Mouse (Mus musculus): ENCODE results near the gene Gm17660. TPM values are rescaled to one million over a fixed set of nuclear protein-coding genes. Genes with fewer than 3 reads are reported as not detected.

Gm17660 gene
- polyA plus RNA-seq, 1 experiment from 2014 or later = not detected

DNA sequence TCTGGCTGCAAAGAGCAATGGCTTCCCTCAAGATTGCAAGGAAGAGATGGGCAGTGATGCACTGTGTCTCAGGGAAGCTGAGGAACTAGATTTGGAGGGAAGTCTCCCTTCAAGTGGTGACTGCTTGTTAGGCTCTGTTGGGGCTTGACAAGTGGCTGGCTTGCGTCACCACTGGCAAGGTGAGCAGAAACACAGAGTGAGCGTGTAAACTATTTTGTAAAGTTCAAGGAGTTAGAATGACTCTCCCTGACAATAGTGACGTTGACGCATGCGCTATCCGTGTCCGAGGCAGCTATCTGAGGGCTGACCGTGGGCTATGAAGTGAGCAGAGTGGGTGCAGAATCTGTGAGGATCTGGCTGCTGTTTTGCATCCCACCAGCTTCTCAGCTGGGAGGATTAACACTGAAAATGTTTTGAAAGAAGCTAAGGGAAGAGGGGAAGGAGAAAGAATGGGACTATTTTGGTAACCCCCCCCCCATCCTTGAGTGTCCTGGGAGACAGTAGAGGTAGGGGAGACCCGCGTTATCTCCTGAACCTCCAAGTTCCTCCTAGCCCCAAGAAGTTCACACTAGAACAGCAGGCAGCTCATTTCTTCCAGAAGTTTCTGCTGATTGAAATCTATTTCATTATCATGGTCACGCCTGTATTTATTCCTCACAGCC lies 18.1 kb upstream of the Gm17660 start:
- H3K4me2 ChIP-seq (ENCODE audit: low read depth, low read length) = peak overlapping the region; percentile 27; the same call in 1 of the 2 replicates
- 32% methylated on average over 11 of the region's 11 CpGs for WGBS

DNA sequence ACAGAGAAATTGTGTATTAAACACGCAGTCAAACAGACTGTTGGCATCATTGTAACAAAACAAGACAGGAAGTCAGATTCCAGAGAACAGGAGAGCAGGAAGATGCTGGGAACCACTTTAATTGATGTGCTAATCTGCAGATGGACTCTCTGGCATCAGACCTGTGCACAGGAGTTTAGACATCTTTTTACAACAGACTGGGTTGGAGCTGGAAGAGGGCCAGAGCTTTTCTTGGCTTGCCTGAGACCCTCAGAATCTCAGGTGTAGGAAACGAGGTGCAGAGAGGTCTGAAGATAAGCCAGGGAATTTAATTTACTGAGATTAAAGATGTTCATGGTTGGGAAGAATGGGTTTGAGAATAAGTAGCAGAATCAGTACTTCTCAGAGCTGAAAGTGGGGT lies 12.3 kb upstream of the Gm17660 start:
- H3K9ac ChIP-seq (ENCODE audit: low read length) = no peak overlapping the region
- no peak overlapping the region for H3K4me2 ChIP-seq (ENCODE audit: low read depth, low read length)
- peaks cover 41% of the 10 kb centered on the region for H3K36me3 ChIP-seq (ENCODE audit: control insufficient read depth, insufficient read depth, low read length)
- H3K27me3 ChIP-seq (ENCODE audit: control insufficient read depth, insufficient read depth, low read depth, low read length) = no peaks in the 10 kb centered on the region
- no peak for ATAC-seq (ENCODE audit: low read depth)
- no peaks in the 10 kb centered on the region for H3K9me3 ChIP-seq (ENCODE audit: control insufficient read depth, low read length)
- H3K4me3 ChIP-seq (ENCODE audit: low read length) = no peak overlapping the region
- WGBS = 75% methylated on average over 2 of the region's 2 CpGs
- H3K4me1 ChIP-seq (replicated peaks; ENCODE audit: control insufficient read depth, insufficient read depth, low read length) = no peaks in the 10 kb centered on the region
- no peak overlapping the region for H3K27ac ChIP-seq (ENCODE audit: low read length)

More for the DNA sequence above, 18.1 kb upstream of the Gm17660 start:
- H3K27me3 ChIP-seq (ENCODE audit: control insufficient read depth, insufficient read depth, low read depth, low read length) = no peaks in the 10 kb centered on the region
- no peak overlapping the region for H3K9ac ChIP-seq (ENCODE audit: low read length)
- ATAC-seq (ENCODE audit: low read depth) = peak; percentile 11; the same call in 1 of the 2 replicates
- H3K4me1 ChIP-seq (replicated peaks; ENCODE audit: control insufficient read depth, insufficient read depth, low read length) = peaks cover 24% of the 10 kb centered on the region
- no peaks in the 10 kb centered on the region for H3K9me3 ChIP-seq (ENCODE audit: control insufficient read depth, low read length)
- H3K27ac ChIP-seq (ENCODE audit: low read length) = peak overlapping the region; percentile 95
- H3K4me3 ChIP-seq (ENCODE audit: low read length) = no peak overlapping the region
- H3K36me3 ChIP-seq (ENCODE audit: control insufficient read depth, insufficient read depth, low read length) = peaks cover 7% of the 10 kb centered on the region

GRCm38 (mm10) chr5:104085366-104085765 lies 8.0 kb upstream of the Gm17660 start:
- H3K27me3 ChIP-seq (ENCODE audit: control insufficient read depth, insufficient read depth, low read depth, low read length) = no peaks in the 10 kb centered on the region
- H3K9ac ChIP-seq (ENCODE audit: low read length) = no peak overlapping the region
- H3K9me3 ChIP-seq (ENCODE audit: control insufficient read depth, low read length) = no peaks in the 10 kb centered on the region
- H3K27ac ChIP-seq (ENCODE audit: low read length) = no peak overlapping the region
- ATAC-seq (ENCODE audit: low read depth) = no peak
- 86% methylated on average over 9 of the region's 9 CpGs for WGBS
- peaks cover 55% of the 10 kb centered on the region for H3K36me3 ChIP-seq (ENCODE audit: control insufficient read depth, insufficient read depth, low read length)
- H3K4me1 ChIP-seq (replicated peaks; ENCODE audit: control insufficient read depth, insufficient read depth, low read length) = no peaks in the 10 kb centered on the region
- no peak overlapping the region for H3K4me3 ChIP-seq (ENCODE audit: low read length)
- H3K4me2 ChIP-seq (ENCODE audit: low read depth, low read length) = no peak overlapping the region

DNA sequence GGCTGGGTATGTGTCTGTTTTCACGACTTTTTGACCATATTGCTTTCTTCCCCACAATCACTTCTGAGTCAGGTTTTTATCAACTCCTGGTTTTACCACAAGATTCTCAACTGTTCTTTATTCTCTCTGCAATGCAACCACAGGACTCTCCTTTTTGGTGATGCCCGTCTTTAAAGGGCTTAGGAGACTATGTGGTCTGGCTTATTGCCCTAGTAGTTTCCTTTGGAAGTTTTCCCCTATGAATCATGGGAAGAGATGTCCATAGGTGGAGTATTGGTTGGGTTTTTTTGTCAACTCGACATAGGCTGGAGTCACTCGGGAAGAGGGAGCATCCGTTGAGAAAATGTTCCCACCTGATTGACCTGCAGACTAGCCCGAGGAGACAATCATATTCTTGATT lies 3.3 kb upstream of the Gm17660 start:
- no peak for ATAC-seq (ENCODE audit: low read depth)
- Histone ChIP-seq H3K27ac (ENCODE audit: low read length) (no peak overlapping the region), H3K36me3 (ENCODE audit: control insufficient read depth, insufficient read depth, low read length) (peaks cover 28% of the 10 kb centered on the region), H3K9ac (ENCODE audit: low read length) (no peak overlapping the region), H3K4me2 (ENCODE audit: low read depth, low read length) (no peak overlapping the region), H3K4me3 (ENCODE audit: low read length) (no peak overlapping the region), H3K27me3 (ENCODE audit: control insufficient read depth, insufficient read depth, low read depth, low read length) (no peaks in the 10 kb centered on the region), H3K9me3 (ENCODE audit: control insufficient read depth, low read length) (no peaks in the 10 kb centered on the region), H3K4me1 (replicated peaks; ENCODE audit: control insufficient read depth, insufficient read depth, low read length) (no peaks in the 10 kb centered on the region)
- WGBS = 82% methylated on average over 6 of the region's 6 CpGs

GRCm38 (mm10) chr5:104076361-104076760 lies 1.0 kb downstream of the Gm17660 start:
- H3K36me3 ChIP-seq (ENCODE audit: control insufficient read depth, insufficient read depth, low read length) = peaks cover 5% of the 10 kb centered on the region
- no peak for ATAC-seq (ENCODE audit: low read depth)

GRCm38 (mm10) chr5:104074388-104074787 lies 3.0 kb downstream of the Gm17660 start:
- no peak overlapping the region for H3K27ac ChIP-seq (ENCODE audit: low read length)
- peaks cover 8% of the 10 kb centered on the region for H3K4me1 ChIP-seq (replicated peaks; ENCODE audit: control insufficient read depth, insufficient read depth, low read length)
- no peaks in the 10 kb centered on the region; the same call in 1 of the 2 replicates for H3K36me3 ChIP-seq (ENCODE audit: control insufficient read depth, insufficient read depth, low read length)
- 0 out of 2 replicates have a peak, but pooled peaks have one; percentile 24 for ATAC-seq (ENCODE audit: low read depth)
- peak overlapping the region; percentile 58 for H3K4me2 ChIP-seq (ENCODE audit: low read depth, low read length)
- 18% methylated on average over 12 of the region's 12 CpGs for WGBS
- H3K27me3 ChIP-seq (ENCODE audit: control insufficient read depth, insufficient read depth, low read depth, low read length) = no peaks in the 10 kb centered on the region
- no peak overlapping the region for H3K9ac ChIP-seq (ENCODE audit: low read length)
- H3K4me3 ChIP-seq (ENCODE audit: low read length) = peak overlapping the region; percentile 34
- no peaks in the 10 kb centered on the region for H3K9me3 ChIP-seq (ENCODE audit: control insufficient read depth, low read length)

More at GRCm38 (mm10) chr5:104076361-104076760, 1.0 kb downstream of the Gm17660 start:
- Histone ChIP-seq H3K9ac (ENCODE audit: low read length) (no peak overlapping the region), H3K27ac (ENCODE audit: low read length) (no peak overlapping the region), H3K9me3 (ENCODE audit: control insufficient read depth, low read length) (no peaks in the 10 kb centered on the region), H3K4me3 (ENCODE audit: low read length) (no peak overlapping the region), H3K4me2 (ENCODE audit: low read depth, low read length) (no peak overlapping the region), H3K27me3 (ENCODE audit: control insufficient read depth, insufficient read depth, low read depth, low read length) (no peaks in the 10 kb centered on the region), H3K4me1 (replicated peaks; ENCODE audit: control insufficient read depth, insufficient read depth, low read length) (peaks cover 8% of the 10 kb centered on the region)
- 30% methylated on average over 10 of the region's 10 CpGs for WGBS

GRCm38 (mm10) chr5:104073602-104074001 lies 3.8 kb downstream of the Gm17660 start:
- no peak overlapping the region for H3K4me3 ChIP-seq (ENCODE audit: low read length)
- peaks cover 8% of the 10 kb centered on the region for H3K4me1 ChIP-seq (replicated peaks; ENCODE audit: control insufficient read depth, insufficient read depth, low read length)
- H3K36me3 ChIP-seq (ENCODE audit: control insufficient read depth, insufficient read depth, low read length) = no peaks in the 10 kb centered on the region
- H3K9me3 ChIP-seq (ENCODE audit: control insufficient read depth, low read length) = no peaks in the 10 kb centered on the region
- H3K9ac ChIP-seq (ENCODE audit: low read length) = no peak overlapping the region
- no peak overlapping the region for H3K27ac ChIP-seq (ENCODE audit: low read length)
- no peak overlapping the region for H3K4me2 ChIP-seq (ENCODE audit: low read depth, low read length)
- 77% methylated on average over 5 of the region's 5 CpGs for WGBS
- peak; percentile 84 for ATAC-seq (ENCODE audit: low read depth)
- H3K27me3 ChIP-seq (ENCODE audit: control insufficient read depth, insufficient read depth, low read depth, low read length) = no peaks in the 10 kb centered on the region

- no peaks in the 10 kb centered on the region for H3K36me3 ChIP-seq (ENCODE audit: control insufficient read depth, insufficient read depth, low read length)
- H3K9me3 ChIP-seq (ENCODE audit: control insufficient read depth, low read length) = no peaks in the 10 kb centered on the region
- H3K4me1 ChIP-seq (replicated peaks; ENCODE audit: control insufficient read depth, insufficient read depth, low read length) = peaks cover 8% of the 10 kb centered on the region
- H3K4me2 ChIP-seq (ENCODE audit: low read depth, low read length) = peak overlapping the region; percentile 35; the same call in 1 of the 2 replicates
- peak overlapping the region; percentile 68 for H3K27ac ChIP-seq (ENCODE audit: low read length)
- ATAC-seq (ENCODE audit: low read depth) = peak; percentile 88
- H3K27me3 ChIP-seq (ENCODE audit: control insufficient read depth, insufficient read depth, low read depth, low read length) = no peaks in the 10 kb centered on the region
- H3K9ac ChIP-seq (ENCODE audit: low read length) = 0 out of 2 replicates have a peak overlapping the region, but pooled peaks have one; percentile 24
- H3K4me3 ChIP-seq (ENCODE audit: low read length) = no peak overlapping the region
- 20% methylated on average over 6 of the region's 8 CpGs for WGBS
Observed at GRCm38 (mm10) chr5:104072272-104072886, 5.0 kb downstream of the Gm17660 start.

DNA sequence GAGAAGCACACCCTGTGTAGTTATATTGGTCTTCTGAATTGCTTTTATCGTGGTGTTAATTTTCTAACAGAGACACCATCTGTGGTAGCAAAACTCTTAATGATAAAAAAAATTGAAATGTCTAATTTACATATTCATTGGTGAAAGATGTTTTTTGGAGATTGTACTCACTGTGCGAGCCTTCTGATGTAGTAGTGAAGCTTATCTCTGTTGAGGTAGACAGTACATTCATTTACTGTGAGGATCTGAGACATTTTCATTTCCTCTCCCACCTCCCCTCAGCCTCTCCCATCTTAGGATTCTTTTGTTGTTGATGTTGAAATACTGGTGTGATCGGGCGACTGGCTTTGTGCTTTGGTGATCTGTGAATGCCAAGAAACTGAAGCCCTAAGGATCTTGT lies 6.4 kb downstream of the Gm17660 start:
- H3K36me3 ChIP-seq (ENCODE audit: control insufficient read depth, insufficient read depth, low read length) = no peaks in the 10 kb centered on the region
- H3K27ac ChIP-seq (ENCODE audit: low read length) = no peak overlapping the region
- WGBS = 77% methylated on average over 4 of the region's 4 CpGs
- no peak overlapping the region for H3K4me3 ChIP-seq (ENCODE audit: low read length)
- no peak overlapping the region for H3K4me2 ChIP-seq (ENCODE audit: low read depth, low read length)
- H3K9me3 ChIP-seq (ENCODE audit: control insufficient read depth, low read length) = no peaks in the 10 kb centered on the region
- no peak overlapping the region for H3K9ac ChIP-seq (ENCODE audit: low read length)
- H3K4me1 ChIP-seq (replicated peaks; ENCODE audit: control insufficient read depth, insufficient read depth, low read length) = peaks cover 8% of the 10 kb centered on the region
- no peak for ATAC-seq (ENCODE audit: low read depth)
- H3K27me3 ChIP-seq (ENCODE audit: control insufficient read depth, insufficient read depth, low read depth, low read length) = no peaks in the 10 kb centered on the region

Measured in lung, embryonic 16.5 days (tissue).